Mouse (Mus musculus) stomach, embryonic 14.5 days (tissue): ENCODE data around the gene Sult2b1. TPM values are rescaled to one million over a fixed set of nuclear protein-coding genes. Genes with fewer than 3 reads are reported as not detected.
A peak's percentile ranks its signal among the peaks of the same experiment; 100 is the strongest.

Source experiments
- ATAC-seq: fragments of 200-750 bp; cut with Nextera tagmentation; 2 replicates; pipeline ENCODE4 v1.8.0; 2017; ENCODE audit warnings: low read depth, moderate TSS enrichment; ENCODE audit not compliant: insufficient number of reproducible peaks, insufficient read depth, low FRiP score
- H3K27ac ChIP-seq: fragments of 300-500 bp; sonication (generic); 2 replicates; pipeline ENCODE4 v1.5.1; 2014; ENCODE audit warnings: mild to moderate bottlenecking, low read length, moderate library complexity, mixed read lengths
- H3K27me3 ChIP-seq: fragments of 300-500 bp; sonication (generic); 2 replicates; pipeline ENCODE4 v1.6.1; 2014; ENCODE audit warnings: low read length, control low read depth, mixed read lengths; ENCODE audit not compliant: control insufficient read depth, insufficient read depth
- H3K36me3 ChIP-seq: fragments of 300-500 bp; sonication (generic); 2 replicates; pipeline ENCODE4 v1.6.1; 2014; ENCODE audit warnings: mild to moderate bottlenecking, control low read depth, low read length, moderate library complexity, mixed read lengths; ENCODE audit not compliant: control insufficient read depth, insufficient read depth
- H3K4me1 ChIP-seq: fragments of 300-500 bp; sonication (generic); 2 replicates; pipeline ENCODE4 v1.6.1; 2014; ENCODE audit warnings: low read length, control low read depth, mixed read lengths; ENCODE audit not compliant: control insufficient read depth, insufficient read depth
- H3K4me2 ChIP-seq: fragments of 300-500 bp; sonication (generic); replicated peaks from 2 replicates; pipeline ENCODE4 v1.6.1; 2014; ENCODE audit warnings: low read depth, low read length, control low read depth
- H3K4me3 ChIP-seq: fragments of 300-500 bp; sonication (generic); 2 replicates; pipeline ENCODE4 v1.5.1; 2014; ENCODE audit warnings: low read depth, low read length, control low read depth
- H3K9ac ChIP-seq: fragments of 300-500 bp; sonication (generic); replicated peaks from 2 replicates; pipeline ENCODE4 v1.6.1; 2014; ENCODE audit warnings: low read depth, mild to moderate bottlenecking, control low read depth, low read length, moderate library complexity, mixed read lengths
- H3K9me3 ChIP-seq: fragments of 300-500 bp; sonication (generic); 2 replicates; pipeline ENCODE4 v1.6.1; 2016; ENCODE audit warnings: low read depth, low read length, control low read depth; ENCODE audit not compliant: control insufficient read depth
- WGBS: fragments of 180-500 bp; shearing (Covaris S2); extraction: QIAGEN DNeasy Blood & Tissue Kit; methylation state at CpG from one replicate; pipeline ENCODE4 v1.1.7; 2014; 5-methylcytosine and 5-hydroxymethylcytosine counted together
- polyA plus RNA-seq: library from polyadenylated mRNA; unstranded; fragments of >200 nt; fragmentation: Nextera tagmentation; extraction: Ambion mirVana; gene quantifications from 2 replicates; pipeline ENCODE4 v1.2.1, GENCODE M21; 2014

The Sult2b1 gene
- polyA plus RNA-seq, 1 experiment from 2014 or later: 3.6 TPM

GRCm38 (mm10) chr7:45797661-45798510 is 13.4 kb upstream of the Sult2b1 start:
- ATAC-seq: no peak
- peaks cover 16% of the 10 kb centered on the region; the same call in 1 of the 2 replicates for H3K4me1 ChIP-seq
- H3K9me3 ChIP-seq: no peaks in the 10 kb centered on the region
- H3K36me3 ChIP-seq: no peaks in the 10 kb centered on the region; the same call in 1 of the 2 replicates
- peak overlapping the region; percentile 40 for H3K4me3 ChIP-seq
- peaks cover 8% of the 10 kb centered on the region; the same call in 1 of the 2 replicates for H3K27me3 ChIP-seq
- H3K9ac ChIP-seq: peak overlapping the region; percentile 28; the same call in 1 of the 2 replicates
- 2% methylated on average over 59 of the region's 60 CpGs for WGBS
- peak overlapping the region; percentile 73 for H3K4me2 ChIP-seq
- no peak overlapping the region for H3K27ac ChIP-seq

- H3K27ac ChIP-seq: no peak overlapping the region
- 0 out of 2 replicates have a peak overlapping the region, but pooled peaks have one; percentile 73 for H3K4me2 ChIP-seq
- 48% methylated on average over 6 of the region's 6 CpGs for WGBS
- H3K9me3 ChIP-seq: no peaks in the 10 kb centered on the region
- H3K36me3 ChIP-seq: no peaks in the 10 kb centered on the region; the same call in 1 of the 2 replicates
- ATAC-seq: no peak
- peaks cover 8% of the 10 kb centered on the region; the same call in 1 of the 2 replicates for H3K27me3 ChIP-seq
- H3K9ac ChIP-seq: no peak overlapping the region
- no peak overlapping the region for H3K4me3 ChIP-seq
- H3K4me1 ChIP-seq: peaks cover 16% of the 10 kb centered on the region; the same call in 1 of the 2 replicates
Observed at GRCm38 (mm10) chr7:45796950-45797349, 12.5 kb upstream of the Sult2b1 start.

GRCm38 (mm10) chr7:45794971-45795370 is 10.5 kb upstream of the Sult2b1 start:
- Histone ChIP-seq H3K4me1 (peaks cover 9% of the 10 kb centered on the region; the same call in 1 of the 2 replicates), H3K36me3 (peaks cover under 1% of the 10 kb centered on the region; the same call in 1 of the 2 replicates), H3K9ac (no peak overlapping the region), H3K4me2 (no peak overlapping the region), H3K4me3 (no peak overlapping the region), H3K27ac (no peak overlapping the region), H3K27me3 (peaks cover 8% of the 10 kb centered on the region; the same call in 1 of the 2 replicates), H3K9me3 (no peaks in the 10 kb centered on the region)
- 96% methylated on average over 26 of the region's 29 CpGs for WGBS
- ATAC-seq: no peak

GRCm38 (mm10) chr7:45793969-45794585 is 9.6 kb upstream of the Sult2b1 start:
- ATAC-seq: no peak
- 87% methylated on average over 40 of the region's 44 CpGs for WGBS

GRCm38 (mm10) chr7:45793240-45793639 is 8.8 kb upstream of the Sult2b1 start:
- ATAC-seq: no peak

More at GRCm38 (mm10) chr7:45793969-45794585, 9.6 kb upstream of the Sult2b1 start:
- Histone ChIP-seq H3K4me2 (no peak overlapping the region), H3K36me3 (peaks cover 9% of the 10 kb centered on the region), H3K4me1 (peaks cover 8% of the 10 kb centered on the region; the same call in 1 of the 2 replicates), H3K9ac (no peak overlapping the region), H3K4me3 (no peak overlapping the region), H3K27ac (no peak overlapping the region), H3K9me3 (no peaks in the 10 kb centered on the region), H3K27me3 (peaks cover 8% of the 10 kb centered on the region; the same call in 1 of the 2 replicates)

GRCm38 (mm10) chr7:45791756-45792490 is 7.5 kb upstream of the Sult2b1 start:
- H3K9me3 ChIP-seq: no peaks in the 10 kb centered on the region
- H3K4me2 ChIP-seq: no peak overlapping the region
- H3K36me3 ChIP-seq: peaks cover 12% of the 10 kb centered on the region
- no peak overlapping the region for H3K4me3 ChIP-seq
- H3K4me1 ChIP-seq: no peaks in the 10 kb centered on the region
- ATAC-seq: no peak
- H3K27me3 ChIP-seq: no peaks in the 10 kb centered on the region; the same call in 1 of the 2 replicates
- no peak overlapping the region for H3K9ac ChIP-seq
- H3K27ac ChIP-seq: no peak overlapping the region
- 73% methylated on average over 17 of the region's 17 CpGs for WGBS

More at GRCm38 (mm10) chr7:45793240-45793639, 8.8 kb upstream of the Sult2b1 start:
- Histone ChIP-seq H3K4me2 (no peak overlapping the region), H3K36me3 (peaks cover 12% of the 10 kb centered on the region), H3K4me1 (peaks cover 8% of the 10 kb centered on the region; the same call in 1 of the 2 replicates), H3K9ac (no peak overlapping the region), H3K9me3 (no peaks in the 10 kb centered on the region), H3K27ac (no peak overlapping the region), H3K4me3 (no peak overlapping the region), H3K27me3 (peaks cover 8% of the 10 kb centered on the region; the same call in 1 of the 2 replicates)
- 90% methylated on average over 24 of the region's 24 CpGs for WGBS

- H3K4me2 ChIP-seq: no peak overlapping the region
- H3K27ac ChIP-seq: no peak overlapping the region
- H3K27me3 ChIP-seq: no peaks in the 10 kb centered on the region
- H3K4me1 ChIP-seq: peaks cover 12% of the 10 kb centered on the region; the same call in 1 of the 2 replicates
- no peaks in the 10 kb centered on the region for H3K9me3 ChIP-seq
- no peak overlapping the region for H3K4me3 ChIP-seq
- no peak overlapping the region for H3K9ac ChIP-seq
- WGBS: 68% methylated on average over 6 of the region's 6 CpGs
- H3K36me3 ChIP-seq: peaks cover 12% of the 10 kb centered on the region
- ATAC-seq: no peak
Observed at GRCm38 (mm10) chr7:45790721-45791120, 6.3 kb upstream of the Sult2b1 start.

- Histone ChIP-seq H3K4me1 (peaks cover 24% of the 10 kb centered on the region), H3K9ac (no peak overlapping the region), H3K36me3 (peaks cover 12% of the 10 kb centered on the region), H3K4me3 (no peak overlapping the region), H3K9me3 (no peaks in the 10 kb centered on the region), H3K27me3 (no peaks in the 10 kb centered on the region), H3K4me2 (no peak overlapping the region), H3K27ac (no peak overlapping the region)
- no peak for ATAC-seq
- WGBS: 79% methylated on average over 22 of the region's 22 CpGs
Observed at GRCm38 (mm10) chr7:45787642-45788041, 3.2 kb upstream of the Sult2b1 start.
